Mouse (Mus musculus) lung, embryonic 14.5 days (tissue): ENCODE measurements at regions not wholly inside any gene's neighbourhood (a gene's known extent, or its start where the extent isn't known, plus 50 kb on each side); places are given as distances from the start of the nearest gene placed in this dataset.

Experiments used
- ATAC-seq: fragments of 200-750 bp; cut with Nextera tagmentation; 2 replicates; pipeline ENCODE4 v1.8.0; 2017; ENCODE audit warnings: mild to moderate bottlenecking, moderate TSS enrichment, moderate library complexity; ENCODE audit not compliant: insufficient read depth
- DNase-seq: peaks from one replicate; pipeline ENCODE4 v3.0.0-alpha.2; 2015
- H3K27ac ChIP-seq: fragments of 300-500 bp; sonication (generic); 2 replicates; pipeline ENCODE4 v1.5.1; 2014; ENCODE audit warnings: low read depth, mild to moderate bottlenecking, moderate library complexity
- H3K27me3 ChIP-seq: fragments of 300-500 bp; sonication (generic); 2 replicates; pipeline ENCODE4 v1.6.1; 2014; ENCODE audit warnings: low read length, control low read depth; ENCODE audit not compliant: insufficient read depth
- H3K36me3 ChIP-seq: fragments of 300-500 bp; sonication (generic); 2 replicates; pipeline ENCODE4 v1.6.1; 2014; ENCODE audit warnings: control low read depth; ENCODE audit not compliant: insufficient read depth
- H3K4me1 ChIP-seq: fragments of 300-500 bp; sonication (generic); 2 replicates; pipeline ENCODE4 v1.6.1; 2014; ENCODE audit warnings: antibody characterized with exemption, control low read depth; ENCODE audit not compliant: insufficient read depth
- H3K4me2 ChIP-seq: fragments of 300-500 bp; sonication (generic); 2 replicates; pipeline ENCODE4 v1.6.1; 2014; ENCODE audit warnings: mild to moderate bottlenecking
- H3K4me3 ChIP-seq: fragments of 300-500 bp; sonication (generic); 2 replicates; pipeline ENCODE4 v1.5.1; 2014; ENCODE audit warnings: low read depth, low read length
- H3K9ac ChIP-seq: fragments of 300-500 bp; sonication (generic); 2 replicates; pipeline ENCODE4 v1.6.1; 2014
- H3K9me3 ChIP-seq: fragments of 300-500 bp; sonication (generic); 2 replicates; pipeline ENCODE4 v1.6.1; 2016; ENCODE audit warnings: low read depth, low read length, control low read depth
- CTCF ChIP-seq: IDR thresholded peaks from 2 replicates; pipeline ENCODE4 v1.5.1; 2016; ENCODE audit warnings: antibody characterized with exemption, low read depth
- WGBS: fragments of 180-500 bp; shearing (Covaris S2); extraction: QIAGEN DNeasy Blood & Tissue Kit; methylation state at CpG from one replicate; pipeline ENCODE4 v1.1.7; 2014; 5-methylcytosine and 5-hydroxymethylcytosine counted together

DNA sequence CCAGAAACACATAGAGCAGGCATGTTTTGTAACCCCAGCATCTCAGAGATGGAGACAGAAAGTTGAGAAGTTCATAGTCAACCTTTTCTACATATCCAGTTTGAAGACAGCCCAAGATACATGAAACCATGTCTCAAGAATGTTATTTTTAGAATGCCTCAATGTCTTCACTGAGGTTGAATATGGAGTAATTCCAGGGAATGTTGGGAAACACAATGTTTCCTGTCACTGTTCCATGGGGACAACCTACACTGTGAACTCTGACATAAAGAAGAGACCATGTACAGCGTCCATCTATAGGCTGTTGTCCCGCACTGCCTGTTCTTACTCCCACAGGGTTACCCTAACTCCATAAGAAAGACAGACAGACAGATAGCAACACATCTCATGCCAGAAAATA, 89.8 kb upstream of the Mark1 start:
- WGBS: 96% methylated on average over 2 of the region's 2 CpGs
- DNase-seq: no peak
- Histone ChIP-seq H3K27me3 (no peaks in the 10 kb centered on the region), H3K9me3 (no peaks in the 10 kb centered on the region), H3K4me1 (peaks cover 10% of the 10 kb centered on the region), H3K4me2 (no peak overlapping the region), H3K4me3 (no peak overlapping the region), H3K27ac (no peak overlapping the region), H3K36me3 (no peaks in the 10 kb centered on the region), H3K9ac (no peak overlapping the region)
- no peak for TF ChIP-seq CTCF
- no peak for ATAC-seq

DNA sequence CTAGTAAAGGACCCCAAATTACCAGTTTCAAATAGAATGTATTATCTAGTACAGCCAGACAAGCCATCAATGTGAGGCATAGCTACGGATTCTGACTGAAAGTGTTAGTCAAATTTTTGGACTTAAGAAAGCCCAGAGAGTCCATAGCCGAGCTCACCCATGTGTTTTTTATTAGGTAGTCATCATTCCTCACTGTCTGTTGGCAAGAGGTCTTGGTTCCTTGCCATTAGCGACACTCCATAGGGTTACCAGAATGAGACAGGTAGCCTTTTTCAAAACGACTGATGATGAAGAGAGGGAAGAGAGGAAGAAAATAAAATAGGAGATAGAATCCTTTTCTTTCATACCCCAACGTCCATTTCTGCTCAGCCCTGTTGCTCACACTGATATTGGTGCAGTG, 83.8 kb upstream of the Mark1 start:
- ATAC-seq: no peak
- Histone ChIP-seq H3K9me3 (no peaks in the 10 kb centered on the region), H3K4me2 (no peak overlapping the region), H3K27ac (no peak overlapping the region), H3K4me1 (no peaks in the 10 kb centered on the region), H3K4me3 (no peak overlapping the region), H3K27me3 (no peaks in the 10 kb centered on the region), H3K9ac (no peak overlapping the region), H3K36me3 (no peaks in the 10 kb centered on the region)
- TF ChIP-seq CTCF: no peak
- WGBS: 55% methylated on average over 5 of the region's 5 CpGs
- no peak for DNase-seq

DNA sequence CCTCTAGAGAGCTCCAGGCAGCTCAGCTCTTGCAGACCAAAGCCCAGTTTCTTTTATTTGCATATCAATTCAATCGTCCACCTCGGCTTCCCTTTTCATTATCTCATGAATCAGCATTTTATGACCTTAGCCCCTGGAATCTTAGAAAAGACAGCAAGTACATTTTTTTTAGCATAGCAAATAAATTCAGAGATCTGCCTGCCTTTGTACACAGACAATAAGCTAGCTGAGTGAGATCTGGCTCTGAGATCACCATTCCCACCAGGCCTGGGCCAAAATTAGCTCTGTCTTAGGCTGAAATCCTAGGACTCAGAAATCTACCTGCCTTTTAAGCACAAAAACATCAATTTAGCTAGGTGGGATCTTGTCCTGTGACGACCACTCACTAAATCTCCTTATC, 80.7 kb upstream of the Mark1 start:
- TF ChIP-seq CTCF: no peak
- Histone ChIP-seq H3K27me3 (no peaks in the 10 kb centered on the region), H3K4me2 (no peak overlapping the region), H3K27ac (no peak overlapping the region), H3K4me3 (no peak overlapping the region), H3K36me3 (no peaks in the 10 kb centered on the region), H3K9me3 (no peaks in the 10 kb centered on the region), H3K9ac (no peak overlapping the region), H3K4me1 (no peaks in the 10 kb centered on the region)
- ATAC-seq (no peak), DNase-seq (no peak)
- 40% methylated on average over 3 of the region's 3 CpGs for WGBS

DNA sequence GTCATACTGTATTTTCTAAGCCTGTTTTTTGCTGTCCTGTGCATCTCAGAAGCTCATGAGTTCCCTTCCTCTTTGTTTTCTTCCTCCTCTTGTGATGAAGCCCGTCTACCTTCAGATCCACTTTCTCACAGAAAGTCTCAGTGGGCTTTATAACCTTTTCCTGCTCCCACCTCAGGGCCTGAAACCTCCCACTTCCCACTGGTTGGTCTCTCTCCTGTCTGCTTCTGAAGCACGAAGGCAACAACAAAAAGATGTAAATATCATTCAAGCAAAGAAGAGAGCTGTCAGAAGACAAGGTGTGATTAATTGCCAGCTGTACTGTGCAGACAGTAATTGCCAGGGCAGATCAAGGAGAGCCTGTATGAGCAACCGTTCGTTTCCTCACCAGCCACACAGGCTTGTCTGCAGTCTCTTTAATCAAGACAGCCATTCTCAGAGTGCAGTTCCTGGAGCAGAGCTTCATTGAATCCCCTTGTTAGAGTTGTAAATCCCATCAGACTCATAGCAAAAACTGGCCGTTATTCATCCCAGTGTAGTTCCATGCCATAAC, 80.0 kb upstream of the Mark1 start:
- DNase-seq (no peak), ATAC-seq (no peak)
- Histone ChIP-seq H3K9me3 (no peaks in the 10 kb centered on the region), H3K27ac (no peak overlapping the region), H3K27me3 (no peaks in the 10 kb centered on the region), H3K4me3 (no peak overlapping the region), H3K9ac (no peak overlapping the region), H3K4me1 (no peaks in the 10 kb centered on the region), H3K36me3 (no peaks in the 10 kb centered on the region), H3K4me2 (no peak overlapping the region)
- no peak for TF ChIP-seq CTCF
- WGBS: 42% methylated on average over 5 of the region's 5 CpGs

DNA sequence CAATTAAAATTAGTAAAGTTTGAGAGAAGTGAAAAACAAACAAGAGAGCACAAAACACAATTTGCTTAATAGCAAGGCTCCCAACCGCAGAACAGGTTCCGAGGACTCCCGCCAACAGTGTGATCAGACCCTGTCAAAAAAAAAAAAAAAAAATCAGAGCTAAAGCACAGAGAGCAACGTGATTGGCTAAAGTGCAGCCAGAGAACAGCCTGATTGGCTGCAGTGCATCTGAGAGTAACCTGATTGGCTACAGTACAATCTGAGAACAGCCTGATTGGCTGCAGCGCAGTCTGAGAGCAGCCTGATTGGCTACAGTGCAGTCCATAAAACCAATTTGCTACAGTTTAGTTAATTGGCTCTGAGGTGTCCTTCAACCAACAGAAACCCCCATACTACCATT, 74.6 kb upstream of the Mark1 start:
- no peak overlapping the region for H3K27ac ChIP-seq
- ATAC-seq: no peak
- no peak overlapping the region for H3K9ac ChIP-seq
- H3K4me2 ChIP-seq: no peak overlapping the region
- WGBS: 82% methylated on average over 5 of the region's 5 CpGs
- H3K36me3 ChIP-seq: no peaks in the 10 kb centered on the region
- H3K4me3 ChIP-seq: no peak overlapping the region
- peaks cover 3% of the 10 kb centered on the region; the same call in 1 of the 2 replicates for H3K4me1 ChIP-seq
- TF ChIP-seq CTCF: no peak
- no peak for DNase-seq
- H3K9me3 ChIP-seq: no peaks in the 10 kb centered on the region
- no peaks in the 10 kb centered on the region for H3K27me3 ChIP-seq

DNA sequence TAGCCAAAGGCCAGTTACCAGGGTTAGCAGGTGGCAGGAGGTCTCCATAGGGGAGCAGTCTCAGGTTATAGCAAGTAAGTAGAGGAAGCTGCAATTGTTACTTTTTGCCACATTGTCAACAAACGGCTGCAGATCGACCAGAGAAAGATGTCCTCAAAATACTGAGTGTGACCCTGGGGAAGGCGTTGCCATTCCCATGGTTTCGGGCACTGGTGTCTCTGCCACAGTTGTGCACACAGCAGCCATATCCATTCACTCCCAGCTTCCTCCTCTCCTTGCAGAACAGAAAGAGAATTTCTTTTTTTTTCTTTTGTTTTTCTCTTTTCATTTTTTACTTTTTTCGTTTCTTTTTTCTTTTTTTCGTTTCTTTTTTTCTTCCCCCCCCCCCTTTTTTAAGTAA, 73.4 kb upstream of the Mark1 start:
- H3K4me2 ChIP-seq: no peak overlapping the region
- TF ChIP-seq CTCF: no peak
- WGBS: 76% methylated on average over 6 of the region's 6 CpGs
- H3K4me1 ChIP-seq: peaks cover 3% of the 10 kb centered on the region; the same call in 1 of the 2 replicates
- H3K27ac ChIP-seq: no peak overlapping the region
- H3K9me3 ChIP-seq: no peaks in the 10 kb centered on the region
- DNase-seq (no peak), ATAC-seq (no peak)
- no peak overlapping the region for H3K4me3 ChIP-seq
- no peaks in the 10 kb centered on the region for H3K36me3 ChIP-seq
- no peak overlapping the region for H3K9ac ChIP-seq
- no peaks in the 10 kb centered on the region for H3K27me3 ChIP-seq

DNA sequence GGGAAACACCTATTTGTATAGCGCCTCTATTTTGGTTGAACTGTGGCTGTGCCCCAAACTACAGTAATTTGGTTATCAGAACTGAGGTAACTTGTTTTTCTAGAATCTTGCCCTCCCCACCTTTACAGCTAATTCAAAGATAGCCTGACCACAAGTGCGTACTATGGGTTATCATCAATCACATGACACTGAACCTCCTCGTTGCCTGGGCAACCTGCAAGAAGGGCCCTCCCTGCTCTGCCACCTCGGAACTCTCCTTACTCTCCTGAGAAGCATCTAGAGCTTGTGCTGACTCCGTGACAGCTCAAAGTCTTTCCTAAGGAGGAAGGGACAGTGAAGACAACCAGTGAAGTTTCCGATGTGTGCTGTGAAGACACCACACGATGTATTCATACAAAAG, 72.2 kb upstream of the Mark1 start:
- H3K36me3 ChIP-seq: no peaks in the 10 kb centered on the region
- 31% methylated on average over 7 of the region's 7 CpGs for WGBS
- ATAC-seq: no peak

DNA sequence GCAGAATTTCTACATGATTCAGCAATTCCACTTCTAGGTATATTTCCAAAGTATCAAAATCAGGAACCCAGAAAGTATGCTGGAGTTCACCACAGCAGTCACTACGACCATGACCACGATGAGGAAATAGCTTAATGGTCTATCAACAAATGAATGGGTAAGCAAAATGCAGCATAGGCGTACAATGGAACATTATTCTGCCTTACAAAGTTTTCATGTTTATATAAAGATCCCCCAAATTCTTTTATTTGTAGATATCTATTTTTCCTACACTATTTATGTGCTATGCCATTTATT, 71.4 kb upstream of the Mark1 start:
- H3K9me3 ChIP-seq: no peaks in the 10 kb centered on the region
- no peaks in the 10 kb centered on the region for H3K27me3 ChIP-seq
- H3K36me3 ChIP-seq: no peaks in the 10 kb centered on the region
- no peak for TF ChIP-seq CTCF
- H3K4me1 ChIP-seq: peaks cover 3% of the 10 kb centered on the region; the same call in 1 of the 2 replicates
- ATAC-seq: no peak
- H3K4me2 ChIP-seq: no peak overlapping the region
- 83% methylated on average over 3 of the region's 3 CpGs for WGBS
- H3K27ac ChIP-seq: no peak overlapping the region
- no peak for DNase-seq
- no peak overlapping the region for H3K9ac ChIP-seq
- no peak overlapping the region for H3K4me3 ChIP-seq

More for the DNA sequence above, 72.2 kb upstream of the Mark1 start:
- no peak overlapping the region for H3K27ac ChIP-seq
- H3K4me3 ChIP-seq: no peak overlapping the region
- H3K9me3 ChIP-seq: no peaks in the 10 kb centered on the region
- no peak for DNase-seq
- no peaks in the 10 kb centered on the region for H3K27me3 ChIP-seq
- H3K4me2 ChIP-seq: no peak overlapping the region
- no peak overlapping the region for H3K9ac ChIP-seq
- H3K4me1 ChIP-seq: peaks cover 3% of the 10 kb centered on the region; the same call in 1 of the 2 replicates
- no peak for TF ChIP-seq CTCF
